Mouse (Mus musculus) ovary, postnatal 36 days (tissue): Measurements from ENCODE around the gene Myo6.
A peak's percentile ranks its signal among the peaks of the same experiment; 100 is the strongest.

ENCODE experiments used
- DNase-seq: peaks from one replicate; pipeline ENCODE4 v3.0.0; 2022; ENCODE audit warnings: low spot score, mixed read lengths

Myo6 gene

GRCm38 (mm10) chr9:80181692-80182091, 16.9 kb downstream of the Myo6 start:
- no peak for DNase-seq

GRCm38 (mm10) chr9:80184138-80184537, 19.3 kb downstream of the Myo6 start:
- DNase-seq: no peak

- no peak for DNase-seq
Measured at GRCm38 (mm10) chr9:80185737-80186136, 20.9 kb downstream of the Myo6 start.

- DNase-seq: no peak
Measured at GRCm38 (mm10) chr9:80186693-80187092, 21.9 kb downstream of the Myo6 start.

GRCm38 (mm10) chr9:80188324-80188893, 23.6 kb downstream of the Myo6 start:
- DNase-seq: no peak

- DNase-seq: no peak
Measured at GRCm38 (mm10) chr9:80191240-80191639, 26.4 kb downstream of the Myo6 start.

GRCm38 (mm10) chr9:80192324-80192723, 27.5 kb downstream of the Myo6 start:
- DNase-seq: peak; percentile 33

GRCm38 (mm10) chr9:80194446-80194845, 29.6 kb downstream of the Myo6 start:
- DNase-seq: no peak

- DNase-seq: no peak
Measured at GRCm38 (mm10) chr9:80196161-80196560, 31.3 kb downstream of the Myo6 start.

GRCm38 (mm10) chr9:80197233-80197632, 32.4 kb downstream of the Myo6 start:
- DNase-seq: no peak

- DNase-seq: no peak
Measured at GRCm38 (mm10) chr9:80200855-80201254, 36.0 kb downstream of the Myo6 start.

- DNase-seq: no peak
Measured at GRCm38 (mm10) chr9:80202374-80203060, 37.7 kb downstream of the Myo6 start.

GRCm38 (mm10) chr9:80208681-80209080, 43.9 kb downstream of the Myo6 start:
- DNase-seq: no peak

- no peak for DNase-seq
Measured at GRCm38 (mm10) chr9:80209459-80209858, 44.6 kb downstream of the Myo6 start.

GRCm38 (mm10) chr9:80210096-80210495, 45.3 kb downstream of the Myo6 start:
- no peak for DNase-seq

GRCm38 (mm10) chr9:80213428-80213827, 48.6 kb downstream of the Myo6 start:
- no peak for DNase-seq

GRCm38 (mm10) chr9:80215502-80215901, 50.7 kb downstream of the Myo6 start:
- DNase-seq: no peak

- DNase-seq: no peak
Measured at GRCm38 (mm10) chr9:80216786-80217501, 52.1 kb downstream of the Myo6 start.

- no peak for DNase-seq
Measured at GRCm38 (mm10) chr9:80218718-80219117, 53.9 kb downstream of the Myo6 start.

GRCm38 (mm10) chr9:80223989-80224635, 59.3 kb downstream of the Myo6 start:
- DNase-seq: no peak

- no peak for DNase-seq
Measured at GRCm38 (mm10) chr9:80226579-80227325, 61.9 kb downstream of the Myo6 start.

- no peak for DNase-seq
Measured at GRCm38 (mm10) chr9:80233831-80234455, 69.1 kb downstream of the Myo6 start.
